Mouse (Mus musculus) small intestine, adult 2 months (tissue): ENCODE results near the gene Ablim1. TPM values are rescaled to one million over a fixed set of nuclear protein-coding genes. Genes with fewer than 3 reads are reported as not detected.
A peak's percentile ranks its signal among the peaks of the same experiment; 100 is the strongest.

Source experiments
- H3K27ac ChIP-seq: fragments of 200-500 bp; 2 replicates; pipeline ENCODE4 v1.5.1; 2012; ENCODE audit warnings: low read depth, low read length, control low read depth, inconsistent platforms; ENCODE audit not compliant: insufficient read depth
- H3K27me3 ChIP-seq: fragments of 200-500 bp; 2 replicates; pipeline ENCODE4 v1.6.1; 2012; ENCODE audit warnings: mild to moderate bottlenecking, moderate library complexity, low read length, inconsistent platforms; ENCODE audit not compliant: control insufficient read depth, insufficient read depth
- H3K36me3 ChIP-seq: fragments of 200-500 bp; 2 replicates; pipeline ENCODE4 v1.6.1; 2012; ENCODE audit warnings: mild to moderate bottlenecking, low read length, control low read depth, inconsistent platforms; ENCODE audit not compliant: control insufficient read depth, insufficient read depth
- H3K4me1 ChIP-seq: fragments of 200-500 bp; 2 replicates; pipeline ENCODE4 v1.6.1; 2012; ENCODE audit warnings: low read length, inconsistent platforms, mixed read lengths; ENCODE audit not compliant: control insufficient read depth, insufficient read depth, insufficient read length
- H3K4me3 ChIP-seq: fragments of 200-500 bp; 2 replicates; pipeline ENCODE4 v1.5.1; 2012; ENCODE audit warnings: low read depth, mild to moderate bottlenecking, control low read depth, inconsistent platforms, low read length, moderate library complexity
- CTCF ChIP-seq: fragments of 200-500 bp; IDR thresholded peaks from 2 replicates; pipeline ENCODE4 v1.5.1; 2012; ENCODE audit warnings: low read depth, mild to moderate bottlenecking, control low read depth, inconsistent platforms, low read length, moderate library complexity, mixed read lengths; ENCODE audit not compliant: insufficient replicate concordance, insufficient read length; ENCODE audit errors: extremely low read depth
- POLR2A ChIP-seq: fragments of 200-500 bp; IDR thresholded peaks from 2 replicates; pipeline ENCODE4 v1.6.1; 2012; ENCODE audit warnings: low read depth, mild to moderate bottlenecking, control low read depth, inconsistent platforms, low read length, moderate library complexity
- WGBS: fragments of 180-500 bp; shearing (Covaris S2); methylation state at CpG from one replicate; pipeline ENCODE4 v1.1.7; 2018; 5-methylcytosine and 5-hydroxymethylcytosine counted together
- polyA plus RNA-seq: library from polyadenylated mRNA; depleted of rRNA; stranded (reverse); fragments of >200 nt; gene quantifications from 2 replicates; pipeline ENCODE4 v1.2.3, GENCODE M21; 2012

The Ablim1 gene
- polyA plus RNA-seq, 1 experiment, result 47.2 TPM

DNA sequence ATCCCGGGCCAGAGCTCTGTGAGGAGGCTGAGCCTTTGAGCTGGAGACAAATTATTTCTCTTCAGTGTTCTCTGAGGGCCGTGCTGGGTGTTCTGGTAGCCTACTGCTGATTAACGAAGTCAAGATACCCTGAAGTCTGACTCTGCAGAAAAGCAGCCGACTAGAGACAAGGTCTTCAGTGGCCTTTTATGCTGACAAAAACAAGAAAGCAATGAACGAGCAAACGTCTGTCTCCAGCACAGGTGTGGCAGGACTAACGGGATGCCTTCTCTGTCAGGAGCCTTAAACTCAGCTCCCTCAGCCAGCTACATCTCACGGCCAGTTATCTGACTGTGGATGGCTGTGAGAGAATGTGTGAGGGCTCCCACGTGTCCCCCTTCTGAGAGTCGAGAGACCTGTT, 187.8 kb downstream of the Ablim1 start:
- no peaks in the 10 kb centered on the region for H3K36me3 ChIP-seq
- H3K4me3 ChIP-seq, result no peak overlapping the region
- 84% methylated on average over 10 of the region's 10 CpGs for WGBS
- H3K27me3 ChIP-seq, result no peaks in the 10 kb centered on the region
- peaks cover 9% of the 10 kb centered on the region; the same call in 1 of the 2 replicates for H3K4me1 ChIP-seq
- TF ChIP-seq CTCF (no peak), POLR2A (no peak)
- H3K27ac ChIP-seq, result no peak overlapping the region

DNA sequence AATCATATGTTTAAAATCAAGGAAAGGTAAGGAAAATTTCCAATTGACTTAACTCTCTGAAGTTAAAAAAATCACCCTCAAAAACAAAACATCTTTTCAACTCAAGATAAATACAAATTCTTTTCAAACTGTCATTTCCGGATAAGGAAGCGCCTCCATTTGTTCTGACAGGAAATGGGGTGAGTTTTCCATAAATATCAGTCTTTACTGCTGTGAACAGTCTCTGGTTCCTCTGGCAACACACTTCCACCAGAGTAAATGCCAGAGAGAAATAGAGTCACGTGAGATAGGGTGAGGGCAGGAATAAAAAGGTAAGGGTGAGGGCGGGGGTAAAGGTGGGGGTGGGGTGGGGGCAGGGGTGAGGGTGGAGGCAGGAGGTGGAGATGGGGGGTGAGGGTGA, 189.8 kb downstream of the Ablim1 start:
- 74% methylated on average over 4 of the region's 4 CpGs for WGBS
- H3K36me3 ChIP-seq, result no peaks in the 10 kb centered on the region
- no peak overlapping the region for H3K4me3 ChIP-seq
- H3K4me1 ChIP-seq, result no peaks in the 10 kb centered on the region; the same call in 1 of the 2 replicates
- no peak for TF ChIP-seq POLR2A
- no peak for TF ChIP-seq CTCF
- no peaks in the 10 kb centered on the region for H3K27me3 ChIP-seq
- H3K27ac ChIP-seq, result no peak overlapping the region

DNA sequence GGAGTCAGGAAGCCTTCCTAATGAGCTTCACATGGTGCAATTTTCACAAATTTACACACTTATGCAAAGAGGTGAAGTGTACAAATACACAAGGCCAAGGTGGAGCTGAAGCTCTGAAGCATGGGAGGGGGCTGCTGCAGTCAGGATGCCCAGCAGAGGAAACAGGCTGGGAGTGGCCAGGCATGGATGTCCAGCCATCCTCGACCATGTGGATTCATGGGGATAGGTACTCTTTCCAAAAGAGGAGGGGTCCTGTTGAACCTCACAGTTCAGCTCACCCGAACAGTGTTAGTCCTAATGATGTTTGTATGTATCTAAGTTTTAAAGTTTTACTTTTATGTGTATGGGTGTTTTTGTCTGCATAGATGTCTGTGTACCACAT, 190.6 kb downstream of the Ablim1 start:
- H3K27ac ChIP-seq, result peak overlapping the region; percentile 29; the same call in 1 of the 2 replicates
- no peaks in the 10 kb centered on the region for H3K27me3 ChIP-seq
- H3K4me1 ChIP-seq, result peaks cover 2% of the 10 kb centered on the region
- no peak overlapping the region for H3K4me3 ChIP-seq
- H3K36me3 ChIP-seq, result no peaks in the 10 kb centered on the region
- TF ChIP-seq CTCF, result no peak
- TF ChIP-seq POLR2A, result no peak
- WGBS, result 84% methylated on average over 2 of the region's 2 CpGs

GRCm38 (mm10) chr19:57123503-57124137, 191.1 kb downstream of the Ablim1 start:
- Histone ChIP-seq H3K27me3 (no peaks in the 10 kb centered on the region), H3K4me1 (peaks cover 3% of the 10 kb centered on the region), H3K36me3 (no peaks in the 10 kb centered on the region), H3K27ac (peak overlapping the region; percentile 29; the same call in 1 of the 2 replicates), H3K4me3 (no peak overlapping the region)
- 48% methylated on average over 11 of the region's 11 CpGs for WGBS
- TF ChIP-seq POLR2A (no peak), CTCF (no peak)

DNA sequence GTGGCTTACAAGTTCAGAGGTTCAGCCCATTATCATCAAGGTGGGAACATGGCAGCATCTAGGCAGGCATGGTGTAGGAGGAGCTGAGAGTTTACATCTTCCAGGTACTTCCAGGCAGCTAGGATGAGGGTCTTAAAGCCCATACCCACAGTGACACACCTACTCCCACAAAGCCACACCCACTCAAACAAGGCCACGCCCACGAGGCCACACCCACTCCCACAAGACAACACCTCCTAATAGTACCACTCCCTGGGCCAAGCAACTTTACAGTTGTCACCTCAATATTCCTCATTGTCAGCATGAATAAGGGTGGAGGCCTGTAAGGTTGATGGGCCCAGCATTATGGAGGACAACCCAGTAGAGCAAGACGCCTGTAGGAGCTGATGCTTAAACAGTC, 192.5 kb downstream of the Ablim1 start:
- no peak for TF ChIP-seq POLR2A
- TF ChIP-seq CTCF, result no peak
- no peak overlapping the region for H3K4me3 ChIP-seq
- H3K36me3 ChIP-seq, result no peaks in the 10 kb centered on the region
- no peaks in the 10 kb centered on the region for H3K27me3 ChIP-seq
- 69% methylated on average over 3 of the region's 3 CpGs for WGBS
- H3K27ac ChIP-seq, result no peak overlapping the region
- peaks cover 3% of the 10 kb centered on the region for H3K4me1 ChIP-seq

DNA sequence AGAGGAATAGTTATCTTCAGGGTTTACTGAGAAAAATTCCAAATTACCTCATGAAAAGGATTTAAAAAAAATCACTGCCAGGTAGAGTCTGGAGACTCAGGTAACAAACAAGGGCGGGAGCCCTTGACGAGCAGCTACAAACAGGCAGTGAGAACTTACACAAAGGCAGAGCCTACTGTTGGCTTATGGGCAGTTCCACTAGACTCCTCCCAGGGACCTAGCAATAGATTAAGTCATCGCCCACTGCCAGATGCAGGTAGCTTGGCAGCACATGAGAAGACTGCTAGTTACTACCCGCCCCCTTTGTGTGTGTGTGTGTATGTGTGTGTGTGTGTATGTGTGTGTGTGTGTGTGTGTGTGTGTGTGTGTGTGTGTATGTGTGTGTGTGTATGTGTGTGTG, 193.7 kb downstream of the Ablim1 start:
- H3K27ac ChIP-seq, result no peak overlapping the region
- H3K36me3 ChIP-seq, result no peaks in the 10 kb centered on the region
- TF ChIP-seq CTCF, result no peak
- H3K4me3 ChIP-seq, result no peak overlapping the region
- no peaks in the 10 kb centered on the region for H3K27me3 ChIP-seq
- peaks cover 6% of the 10 kb centered on the region for H3K4me1 ChIP-seq
- 56% methylated on average over 4 of the region's 4 CpGs for WGBS

DNA sequence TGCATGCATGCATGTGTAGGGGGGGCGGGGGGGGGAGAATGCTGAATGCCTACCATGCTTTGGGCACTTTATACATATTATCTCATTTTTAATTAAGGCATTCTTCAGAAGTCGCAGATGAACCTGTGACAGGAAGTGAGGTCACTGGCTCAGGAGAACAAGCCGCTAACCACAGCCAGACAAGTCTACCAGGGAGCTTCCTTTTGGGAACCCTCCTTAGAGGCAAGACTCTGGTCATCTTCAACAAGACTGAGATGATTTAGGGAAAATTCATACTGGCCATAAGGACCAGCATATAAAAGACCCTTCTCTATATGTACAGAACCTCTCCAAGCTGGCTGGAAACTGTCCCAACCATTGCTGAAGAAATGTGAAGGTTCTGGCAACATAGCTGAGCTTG, 195.1 kb downstream of the Ablim1 start:
- no peak overlapping the region; the same call in 1 of the 2 replicates for H3K4me3 ChIP-seq
- WGBS, result 67% methylated on average over 3 of the region's 3 CpGs
- H3K27ac ChIP-seq, result peak overlapping the region; percentile 49; the same call in 1 of the 2 replicates
- TF ChIP-seq CTCF, result no peak
- TF ChIP-seq POLR2A, result no peak
- H3K27me3 ChIP-seq, result no peaks in the 10 kb centered on the region
- H3K36me3 ChIP-seq, result no peaks in the 10 kb centered on the region
- H3K4me1 ChIP-seq, result peaks cover 10% of the 10 kb centered on the region
